Mouse (Mus musculus): ENCODE results near the gene Fancg. TPM values are rescaled to one million over a fixed set of nuclear protein-coding genes. Genes with fewer than 3 reads are reported as not detected.

Fancg gene
- polyA plus RNA-seq, 1 experiment from 2014 or later: 18.7 TPM

GRCm38 (mm10) chr4:42973868-42974267, 36.4 kb downstream of the Fancg start:
- WGBS: 84% methylated on average over 5 of the region's 5 CpGs
- Histone ChIP-seq H3K36me3 (peaks cover 26% of the 10 kb centered on the region), H3K4me3 (replicated peaks) (no peak overlapping the region), H3K27ac (no peak overlapping the region), H3K27me3 (no peaks in the 10 kb centered on the region), H3K9ac (replicated peaks) (no peak overlapping the region), H3K4me1 (replicated peaks) (no peaks in the 10 kb centered on the region), H3K4me2 (replicated peaks) (no peak overlapping the region), H3K9me3 (no peaks in the 10 kb centered on the region)
- ATAC-seq: no peak

- Histone ChIP-seq H3K4me3 (replicated peaks) (no peak overlapping the region), H3K27me3 (no peaks in the 10 kb centered on the region), H3K27ac (no peak overlapping the region), H3K4me2 (replicated peaks) (no peak overlapping the region), H3K9ac (replicated peaks) (no peak overlapping the region), H3K4me1 (replicated peaks) (no peaks in the 10 kb centered on the region), H3K36me3 (peaks cover 17% of the 10 kb centered on the region), H3K9me3 (no peaks in the 10 kb centered on the region)
- ATAC-seq: no peak
- WGBS: 80% methylated on average over 4 of the region's 4 CpGs
Observed at GRCm38 (mm10) chr4:42972952-42973351, 37.4 kb downstream of the Fancg start.

- Histone ChIP-seq H3K9me3 (no peaks in the 10 kb centered on the region), H3K27ac (no peak within 1 kb of the TSS), H3K36me3 (no peaks in the 10 kb centered on the region), H3K4me2 (replicated peaks) (no peak within 1 kb of the TSS), H3K9ac (replicated peaks) (no peak within 1 kb of the TSS), H3K4me3 (replicated peaks) (no peak within 1 kb of the TSS), H3K27me3 (no peaks in the 10 kb centered on the region), H3K4me1 (replicated peaks) (peaks cover 7% of the 10 kb centered on the region; the same call in 1 of the 2 replicates)
- no peak for ATAC-seq
- WGBS: 93% methylated on average over 4 of the region's 4 CpGs
Observed at GRCm38 (mm10) chr4:42969304-42969703, 41.0 kb downstream of the Fancg start, which contains the start of gene 1700022I11Rik. Gene 1700022I11Rik, plus strand, starts transcription at chr4:42969604.

- H3K27ac ChIP-seq: no peak overlapping the region
- H3K4me2 ChIP-seq (replicated peaks): peak overlapping the region; percentile 35
- peak; percentile 46 for ATAC-seq
- 11% methylated on average over 12 of the region's 12 CpGs for WGBS
- no peaks in the 10 kb centered on the region for H3K27me3 ChIP-seq
- peaks cover 7% of the 10 kb centered on the region; the same call in 1 of the 2 replicates for H3K4me1 ChIP-seq (replicated peaks)
- no peaks in the 10 kb centered on the region for H3K9me3 ChIP-seq
- H3K36me3 ChIP-seq: no peaks in the 10 kb centered on the region
- H3K4me3 ChIP-seq (replicated peaks): no peak overlapping the region
- H3K9ac ChIP-seq (replicated peaks): no peak overlapping the region
Observed at GRCm38 (mm10) chr4:42965039-42965719, 45.1 kb downstream of the Fancg start.

GRCm38 (mm10) chr4:42963480-42963879, 46.8 kb downstream of the Fancg start:
- WGBS: 96% methylated on average over 2 of the region's 2 CpGs
- no peak for ATAC-seq
- peaks cover 7% of the 10 kb centered on the region; the same call in 1 of the 2 replicates for H3K4me1 ChIP-seq (replicated peaks)
- H3K9ac ChIP-seq (replicated peaks): no peak overlapping the region
- H3K4me2 ChIP-seq (replicated peaks): no peak overlapping the region
- no peaks in the 10 kb centered on the region for H3K27me3 ChIP-seq
- no peak overlapping the region for H3K4me3 ChIP-seq (replicated peaks)
- no peaks in the 10 kb centered on the region for H3K9me3 ChIP-seq
- H3K27ac ChIP-seq: no peak overlapping the region
- peaks cover 11% of the 10 kb centered on the region for H3K36me3 ChIP-seq

GRCm38 (mm10) chr4:42961592-42961991, 48.7 kb downstream of the Fancg start:
- Histone ChIP-seq H3K9ac (replicated peaks) (no peak overlapping the region), H3K27me3 (no peaks in the 10 kb centered on the region), H3K4me1 (replicated peaks) (peaks cover 7% of the 10 kb centered on the region; the same call in 1 of the 2 replicates), H3K4me3 (replicated peaks) (no peak overlapping the region), H3K36me3 (peaks cover 29% of the 10 kb centered on the region), H3K4me2 (replicated peaks) (no peak overlapping the region), H3K27ac (no peak overlapping the region), H3K9me3 (no peaks in the 10 kb centered on the region)
- ATAC-seq: no peak
- WGBS: 29% methylated on average over 4 of the region's 4 CpGs

GRCm38 (mm10) chr4:42959382-42959781, 50.9 kb downstream of the Fancg start:
- no peak for ATAC-seq
- H3K27ac ChIP-seq: no peak overlapping the region

GRCm38 (mm10) chr4:42958942-42959341, 51.4 kb downstream of the Fancg start:
- ATAC-seq: no peak
- no peaks in the 10 kb centered on the region for H3K27me3 ChIP-seq
- no peak overlapping the region for H3K9ac ChIP-seq (replicated peaks)
- no peak overlapping the region for H3K27ac ChIP-seq
- H3K4me3 ChIP-seq (replicated peaks): no peak overlapping the region
- peaks cover 48% of the 10 kb centered on the region for H3K36me3 ChIP-seq
- H3K9me3 ChIP-seq: no peaks in the 10 kb centered on the region
- 74% methylated on average over 8 of the region's 8 CpGs for WGBS
- H3K4me1 ChIP-seq (replicated peaks): peaks cover 14% of the 10 kb centered on the region
- no peak overlapping the region for H3K4me2 ChIP-seq (replicated peaks)

More at GRCm38 (mm10) chr4:42959382-42959781, 50.9 kb downstream of the Fancg start:
- Histone ChIP-seq H3K9me3 (no peaks in the 10 kb centered on the region), H3K27me3 (no peaks in the 10 kb centered on the region), H3K9ac (replicated peaks) (no peak overlapping the region), H3K4me1 (replicated peaks) (peaks cover 10% of the 10 kb centered on the region), H3K36me3 (peaks cover 48% of the 10 kb centered on the region), H3K4me2 (replicated peaks) (no peak overlapping the region), H3K4me3 (replicated peaks) (no peak overlapping the region)
- 70% methylated on average over 4 of the region's 4 CpGs for WGBS

GRCm38 (mm10) chr4:42957979-42958378, 52.3 kb downstream of the Fancg start:
- WGBS: 89% methylated on average over 8 of the region's 8 CpGs
- no peak for ATAC-seq
- peaks cover 50% of the 10 kb centered on the region for H3K36me3 ChIP-seq

GRCm38 (mm10) chr4:42957306-42957705, 53.0 kb downstream of the Fancg start:
- no peak overlapping the region for H3K4me3 ChIP-seq (replicated peaks)
- no peak overlapping the region for H3K27ac ChIP-seq
- no peaks in the 10 kb centered on the region for H3K27me3 ChIP-seq
- H3K4me1 ChIP-seq (replicated peaks): peaks cover 31% of the 10 kb centered on the region
- no peak overlapping the region for H3K4me2 ChIP-seq (replicated peaks)
- no peak overlapping the region for H3K9ac ChIP-seq (replicated peaks)
- WGBS: 69% methylated on average over 11 of the region's 11 CpGs
- no peak for ATAC-seq
- no peaks in the 10 kb centered on the region for H3K9me3 ChIP-seq
- peaks cover 55% of the 10 kb centered on the region for H3K36me3 ChIP-seq

More at GRCm38 (mm10) chr4:42957979-42958378, 52.3 kb downstream of the Fancg start:
- Histone ChIP-seq H3K9me3 (no peaks in the 10 kb centered on the region), H3K27ac (no peak overlapping the region), H3K4me2 (replicated peaks) (no peak overlapping the region), H3K4me1 (replicated peaks) (peaks cover 24% of the 10 kb centered on the region), H3K27me3 (no peaks in the 10 kb centered on the region), H3K9ac (replicated peaks) (no peak overlapping the region), H3K4me3 (replicated peaks) (no peak overlapping the region)

- Histone ChIP-seq H3K9me3 (no peaks in the 10 kb centered on the region), H3K4me1 (replicated peaks) (peaks cover 38% of the 10 kb centered on the region), H3K27me3 (no peaks in the 10 kb centered on the region), H3K36me3 (peaks cover 55% of the 10 kb centered on the region), H3K27ac (no peak overlapping the region), H3K4me3 (replicated peaks) (no peak overlapping the region), H3K9ac (replicated peaks) (no peak overlapping the region), H3K4me2 (replicated peaks) (no peak overlapping the region)
- ATAC-seq: no peak
- 94% methylated on average over 17 of the region's 17 CpGs for whole genome bisulfite sequencing
Observed at GRCm38 (mm10) chr4:42956581-42956980, 53.7 kb downstream of the Fancg start.

- Histone ChIP-seq H3K4me2 (replicated peaks) (no peak overlapping the region), H3K4me1 (replicated peaks) (peaks cover 51% of the 10 kb centered on the region), H3K9ac (replicated peaks) (no peak overlapping the region; the same call in 1 of the 2 replicates), H3K27me3 (no peaks in the 10 kb centered on the region), H3K36me3 (peaks cover 55% of the 10 kb centered on the region), H3K9me3 (no peaks in the 10 kb centered on the region), H3K4me3 (replicated peaks) (no peak overlapping the region), H3K27ac (no peak overlapping the region)
- ATAC-seq: no peak
- 82% methylated on average over 3 of the region's 3 CpGs for WGBS
Observed at GRCm38 (mm10) chr4:42955200-42955599, 55.1 kb downstream of the Fancg start.
